Mouse (Mus musculus) lung, embryonic 16.5 days (tissue): ENCODE data around the gene Tbcc. TPM values are rescaled to one million over a fixed set of nuclear protein-coding genes. Genes with fewer than 3 reads are reported as not detected.

Experiments used
- ATAC-seq: fragments of 200-750 bp; cut with Nextera tagmentation; 2 replicates; pipeline ENCODE4 v1.8.0; 2017; ENCODE audit warnings: low read depth, mild to moderate bottlenecking, moderate library complexity
- H3K27ac ChIP-seq: fragments of 300-500 bp; sonication (generic); 2 replicates; pipeline ENCODE4 v1.5.1; 2014; ENCODE audit warnings: mild to moderate bottlenecking, control low read depth, low read length
- H3K27me3 ChIP-seq: fragments of 300-500 bp; sonication (generic); 2 replicates; pipeline ENCODE4 v1.6.1; 2014; ENCODE audit warnings: low read depth, low read length, mixed read lengths; ENCODE audit not compliant: control insufficient read depth, insufficient read depth
- H3K36me3 ChIP-seq: fragments of 300-500 bp; sonication (generic); 2 replicates; pipeline ENCODE4 v1.6.1; 2014; ENCODE audit warnings: low read length; ENCODE audit not compliant: control insufficient read depth, insufficient read depth
- H3K4me1 ChIP-seq: fragments of 300-500 bp; sonication (generic); replicated peaks from 2 replicates; pipeline ENCODE4 v1.6.1; 2014; ENCODE audit warnings: low read length, mixed read lengths; ENCODE audit not compliant: control insufficient read depth, insufficient read depth
- H3K4me2 ChIP-seq: fragments of 300-500 bp; sonication (generic); 2 replicates; pipeline ENCODE4 v1.6.1; 2014; ENCODE audit warnings: low read depth, low read length, control low read depth
- H3K4me3 ChIP-seq: fragments of 300-500 bp; sonication (generic); 2 replicates; pipeline ENCODE4 v1.5.1; 2014; ENCODE audit warnings: mild to moderate bottlenecking, low read length, control low read depth
- H3K9ac ChIP-seq: fragments of 300-500 bp; sonication (generic); 2 replicates; pipeline ENCODE4 v1.6.1; 2014; ENCODE audit warnings: low read length, control low read depth
- H3K9me3 ChIP-seq: fragments of 300-500 bp; sonication (generic); 2 replicates; pipeline ENCODE4 v1.6.1; 2016; ENCODE audit warnings: low read length; ENCODE audit not compliant: control insufficient read depth
- WGBS: fragments of 180-500 bp; shearing (Covaris S2); extraction: QIAGEN DNeasy Blood & Tissue Kit; methylation state at CpG from one replicate; pipeline ENCODE4 v1.1.7; 2014; 5-methylcytosine and 5-hydroxymethylcytosine counted together
- polyA plus RNA-seq: library from polyadenylated mRNA; unstranded; fragments of >200 nt; fragmentation: Nextera tagmentation; extraction: Ambion mirVana; gene quantifications from 2 replicates; pipeline ENCODE4 v1.2.1, GENCODE M21; 2015

Gene Tbcc
- polyA plus RNA-seq, 1 experiment from 2014 or later = 38.6 TPM

GRCm38 (mm10) chr17:46854096-46854495 lies 36.4 kb upstream of the Tbcc start:
- Histone ChIP-seq H3K4me1 (peaks cover 33% of the 10 kb centered on the region), H3K9ac (no peak overlapping the region), H3K4me2 (no peak overlapping the region), H3K27me3 (no peaks in the 10 kb centered on the region), H3K27ac (peak overlapping the region; percentile 43), H3K4me3 (no peak overlapping the region), H3K9me3 (no peaks in the 10 kb centered on the region), H3K36me3 (no peaks in the 10 kb centered on the region)
- WGBS = 75% methylated on average over 7 of the region's 7 CpGs
- no peak for ATAC-seq

- peak overlapping the region; percentile 42 for H3K9ac ChIP-seq
- no peaks in the 10 kb centered on the region for H3K36me3 ChIP-seq
- H3K9me3 ChIP-seq = no peaks in the 10 kb centered on the region
- peak overlapping the region; percentile 82 for H3K4me2 ChIP-seq
- H3K4me1 ChIP-seq = peaks cover 33% of the 10 kb centered on the region
- peak overlapping the region; percentile 63 for H3K27ac ChIP-seq
- 52% methylated on average over 8 of the region's 8 CpGs for WGBS
- no peak overlapping the region for H3K4me3 ChIP-seq
- H3K27me3 ChIP-seq = no peaks in the 10 kb centered on the region
- no peak for ATAC-seq
Observed at GRCm38 (mm10) chr17:46854640-46855110, 35.8 kb upstream of the Tbcc start.

GRCm38 (mm10) chr17:46855328-46856106 lies 35.0 kb upstream of the Tbcc start:
- Histone ChIP-seq H3K27me3 (no peaks in the 10 kb centered on the region), H3K4me3 (peak overlapping the region; percentile 77), H3K4me2 (peak overlapping the region; percentile 82), H3K9ac (peak overlapping the region; percentile 100), H3K27ac (peak overlapping the region; percentile 99), H3K4me1 (peaks cover 33% of the 10 kb centered on the region), H3K36me3 (no peaks in the 10 kb centered on the region), H3K9me3 (no peaks in the 10 kb centered on the region)
- 39% methylated on average over 15 of the region's 15 CpGs for WGBS
- ATAC-seq = no peak

- WGBS = 7% methylated on average over 4 of the region's 4 CpGs
- peak overlapping the region; percentile 99 for H3K27ac ChIP-seq
- H3K4me1 ChIP-seq = peaks cover 33% of the 10 kb centered on the region
- H3K36me3 ChIP-seq = no peaks in the 10 kb centered on the region
- peak overlapping the region; percentile 77 for H3K4me3 ChIP-seq
- ATAC-seq = no peak
- peak overlapping the region; percentile 82 for H3K4me2 ChIP-seq
- H3K9ac ChIP-seq = peak overlapping the region; percentile 100
- no peaks in the 10 kb centered on the region for H3K9me3 ChIP-seq
- H3K27me3 ChIP-seq = no peaks in the 10 kb centered on the region
Observed at GRCm38 (mm10) chr17:46856107-46856388, 34.4 kb upstream of the Tbcc start.

DNA sequence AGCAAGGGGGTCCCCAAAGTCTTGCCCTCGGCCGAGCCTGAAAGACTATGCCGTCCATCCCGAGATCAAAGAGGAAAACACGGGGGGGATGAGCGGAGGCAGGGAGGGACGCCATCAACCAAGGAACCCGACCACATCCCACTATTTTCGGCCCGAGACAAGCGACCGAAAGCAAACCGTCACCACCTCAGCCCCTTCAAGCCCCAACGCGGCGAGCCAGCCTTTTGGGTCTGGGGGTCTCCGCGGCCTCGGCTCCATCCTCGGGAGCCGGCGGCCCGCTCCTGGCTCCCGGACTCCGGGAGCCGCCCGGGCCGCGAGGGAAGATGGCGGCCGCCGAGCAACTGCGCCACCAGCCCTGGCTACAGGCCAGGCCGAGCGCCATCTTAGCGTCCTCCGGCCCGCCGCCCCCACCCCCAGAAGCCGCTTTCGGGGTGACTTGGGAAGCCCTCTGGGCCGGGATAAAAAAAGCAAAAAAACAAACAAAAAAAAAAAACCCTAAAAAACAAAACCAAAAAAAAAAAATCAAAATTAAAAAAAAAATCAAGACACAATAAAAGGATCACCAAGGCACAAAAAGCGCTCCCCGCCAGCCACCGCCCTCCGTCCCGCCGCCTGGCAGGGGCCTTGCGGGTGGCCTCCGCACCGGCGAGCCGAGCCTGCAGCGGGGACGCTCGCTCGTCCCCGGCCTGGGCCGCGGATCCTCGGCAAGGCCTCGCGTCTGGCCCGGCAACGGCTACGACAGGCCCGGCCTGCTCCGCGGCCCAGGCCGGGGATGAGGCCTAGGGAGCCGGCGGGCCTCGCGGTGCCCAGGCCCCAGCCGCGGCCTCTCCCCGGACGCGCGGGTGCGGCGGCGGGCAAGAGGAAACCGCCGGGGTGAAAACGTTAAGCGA lies 33.8 kb upstream of the Tbcc start:
- peak; percentile 21 for ATAC-seq
- WGBS = under 1% methylated on average over 74 of the region's 87 CpGs
- peak overlapping the region; percentile 77 for H3K4me3 ChIP-seq
- no peaks in the 10 kb centered on the region for H3K36me3 ChIP-seq
- H3K9me3 ChIP-seq = no peaks in the 10 kb centered on the region
- H3K4me1 ChIP-seq = peaks cover 33% of the 10 kb centered on the region
- H3K9ac ChIP-seq = peak overlapping the region; percentile 100
- peak overlapping the region; percentile 82 for H3K4me2 ChIP-seq
- peak overlapping the region; percentile 99 for H3K27ac ChIP-seq
- no peaks in the 10 kb centered on the region for H3K27me3 ChIP-seq

- H3K4me3 ChIP-seq = peak overlapping the region; percentile 77
- no peaks in the 10 kb centered on the region for H3K9me3 ChIP-seq
- H3K4me2 ChIP-seq = peak overlapping the region; percentile 82
- peak overlapping the region; percentile 99 for H3K27ac ChIP-seq
- peak overlapping the region; percentile 100 for H3K9ac ChIP-seq
- peaks cover 33% of the 10 kb centered on the region for H3K4me1 ChIP-seq
- WGBS = 0% methylated on average over 9 of the region's 52 CpGs
- no peaks in the 10 kb centered on the region for H3K36me3 ChIP-seq
- peak; percentile 79 for ATAC-seq
- no peaks in the 10 kb centered on the region for H3K27me3 ChIP-seq
Observed at GRCm38 (mm10) chr17:46857361-46857902, 33.1 kb upstream of the Tbcc start.

DNA sequence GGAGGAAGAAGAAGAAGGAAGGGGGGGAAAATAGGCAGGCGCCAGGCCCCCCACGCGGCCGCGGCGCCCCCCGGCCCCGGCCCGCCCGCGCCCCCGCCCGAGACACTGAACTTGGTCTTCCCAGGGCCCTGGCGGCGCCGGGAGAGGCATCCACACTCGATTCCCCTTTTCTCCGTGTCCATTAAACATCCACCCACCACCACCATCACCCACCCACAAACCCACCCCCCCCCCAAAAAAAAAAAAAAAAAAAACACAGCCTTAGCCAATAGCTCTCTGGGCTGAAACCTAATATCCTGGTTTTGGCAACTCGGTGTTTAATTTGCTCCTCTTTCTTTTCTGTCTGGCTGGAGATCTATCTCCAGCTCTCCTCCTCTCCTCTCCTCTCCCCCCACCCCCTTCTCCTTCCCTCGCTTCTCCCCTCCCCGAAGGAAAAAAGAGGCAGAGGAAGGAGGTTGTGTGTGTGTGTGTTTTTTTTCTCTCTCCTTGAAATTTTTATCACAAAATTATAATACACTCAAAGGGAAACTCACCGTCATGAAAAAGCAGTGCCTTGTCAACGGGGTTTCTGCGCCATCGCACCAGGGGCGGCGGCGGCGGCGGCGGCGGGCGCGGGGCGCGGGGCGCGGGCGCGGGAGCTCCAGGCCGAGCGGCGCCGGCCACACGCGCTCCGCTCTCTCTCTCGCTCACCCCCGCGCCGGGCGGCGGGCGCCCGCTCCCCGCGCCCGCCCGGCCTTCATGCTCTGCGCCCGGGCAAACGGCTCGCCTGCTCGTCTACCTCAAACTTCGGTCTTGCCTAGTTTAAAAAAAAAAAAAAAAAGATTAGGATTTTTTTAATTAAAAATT lies 32.4 kb upstream of the Tbcc start, which contains the start of gene Bicral:
Gene Bicral, minus strand, starts transcription at position 580 of the 846 bp plus-strand sequence.
- 0% methylated on average over 48 of the region's 65 CpGs for WGBS
- Histone ChIP-seq H3K27me3 (no peaks in the 10 kb centered on the region), H3K9ac (peak within 1 kb of the TSS; percentile 100), H3K4me1 (peaks cover 27% of the 10 kb centered on the region), H3K27ac (peak within 1 kb of the TSS; percentile 99), H3K4me3 (peak within 1 kb of the TSS; percentile 77), H3K4me2 (peak within 1 kb of the TSS; percentile 82), H3K36me3 (no peaks in the 10 kb centered on the region), H3K9me3 (no peaks in the 10 kb centered on the region)
- peak; percentile 70 for ATAC-seq

- Histone ChIP-seq H3K9ac (peak overlapping the region; percentile 100), H3K4me3 (peak overlapping the region; percentile 77), H3K4me1 (peaks cover 20% of the 10 kb centered on the region), H3K9me3 (no peaks in the 10 kb centered on the region), H3K27me3 (no peaks in the 10 kb centered on the region), H3K36me3 (no peaks in the 10 kb centered on the region), H3K4me2 (peak overlapping the region; percentile 58), H3K27ac (peak overlapping the region; percentile 99)
- no peak for ATAC-seq
- WGBS = 16% methylated on average over 9 of the region's 9 CpGs
Observed at GRCm38 (mm10) chr17:46858749-46859444, 31.6 kb upstream of the Tbcc start.
